Mouse (Mus musculus): Measurements from ENCODE around the gene Fut2. TPM values are rescaled to one million over a fixed set of nuclear protein-coding genes. Genes with fewer than 3 reads are reported as not detected.

The Fut2 gene
- polyA plus RNA-seq, 1 experiment = 1.3 TPM

GRCm38 (mm10) chr7:45634946-45635681 is 31.1 kb downstream of the Fut2 start:
- DNase-seq = no peak
- Histone ChIP-seq H3K27me3 (ENCODE audit: control insufficient read depth, insufficient read depth, low read length) (no peaks in the 10 kb centered on the region), H3K4me3 (ENCODE audit: control insufficient read depth, insufficient read depth, low read length) (no peak overlapping the region), H3K27ac (ENCODE audit: control insufficient read depth, insufficient read depth, low read length) (no peak overlapping the region), H3K36me3 (ENCODE audit: control insufficient read depth, insufficient read depth, low read length) (no peaks in the 10 kb centered on the region), H3K4me1 (replicated peaks; ENCODE audit: control insufficient read depth, insufficient read depth, low read length) (no peaks in the 10 kb centered on the region; the same call in 1 of the 2 replicates)
- WGBS = 67% methylated on average over 11 of the region's 11 CpGs
- TF ChIP-seq POLR2A (IDR thresholded peaks at IDR 0.05; ENCODE audit: control insufficient read depth, extremely low read depth, insufficient read depth, low read length, poor library complexity) (no peak), CTCF (IDR thresholded peaks at IDR 0.05; ENCODE audit: borderline replicate concordance, control insufficient read depth, extremely low read depth, insufficient read depth, low read length, poor library complexity) (no peak)

- DNase-seq = no peak
- Histone ChIP-seq H3K4me1 (replicated peaks; ENCODE audit: control insufficient read depth, insufficient read depth, low read length) (peaks cover 4% of the 10 kb centered on the region), H3K27me3 (ENCODE audit: control insufficient read depth, insufficient read depth, low read length) (no peaks in the 10 kb centered on the region), H3K36me3 (ENCODE audit: control insufficient read depth, insufficient read depth, low read length) (no peaks in the 10 kb centered on the region), H3K27ac (ENCODE audit: control insufficient read depth, insufficient read depth, low read length) (no peak overlapping the region), H3K4me3 (ENCODE audit: control insufficient read depth, insufficient read depth, low read length) (no peak overlapping the region)
- TF ChIP-seq POLR2A (IDR thresholded peaks at IDR 0.05; ENCODE audit: control insufficient read depth, extremely low read depth, insufficient read depth, low read length, poor library complexity) (no peak), CTCF (IDR thresholded peaks at IDR 0.05; ENCODE audit: borderline replicate concordance, control insufficient read depth, extremely low read depth, insufficient read depth, low read length, poor library complexity) (no peak)
- WGBS = 78% methylated on average over 35 of the region's 35 CpGs
Measured at GRCm38 (mm10) chr7:45632499-45632898, 33.7 kb downstream of the Fut2 start.

- Histone ChIP-seq H3K4me1 (replicated peaks; ENCODE audit: control insufficient read depth, insufficient read depth, low read length) (peaks cover 4% of the 10 kb centered on the region; the same call in 1 of the 2 replicates), H3K36me3 (ENCODE audit: control insufficient read depth, insufficient read depth, low read length) (no peaks in the 10 kb centered on the region), H3K27me3 (ENCODE audit: control insufficient read depth, insufficient read depth, low read length) (no peaks in the 10 kb centered on the region), H3K4me3 (ENCODE audit: control insufficient read depth, insufficient read depth, low read length) (no peak overlapping the region), H3K27ac (ENCODE audit: control insufficient read depth, insufficient read depth, low read length) (no peak overlapping the region)
- WGBS = 94% methylated on average over 23 of the region's 23 CpGs
- DNase-seq = no peak
- TF ChIP-seq POLR2A (IDR thresholded peaks at IDR 0.05; ENCODE audit: control insufficient read depth, extremely low read depth, insufficient read depth, low read length, poor library complexity) = no peak
- no peak for TF ChIP-seq CTCF (IDR thresholded peaks at IDR 0.05; ENCODE audit: borderline replicate concordance, control insufficient read depth, extremely low read depth, insufficient read depth, low read length, poor library complexity)
Measured at GRCm38 (mm10) chr7:45630064-45630907, 35.9 kb downstream of the Fut2 start.

GRCm38 (mm10) chr7:45628364-45629294 is 37.6 kb downstream of the Fut2 start:
- H3K4me3 ChIP-seq (ENCODE audit: control insufficient read depth, insufficient read depth, low read length) = peak overlapping the region; percentile 41
- no peak overlapping the region for H3K27ac ChIP-seq (ENCODE audit: control insufficient read depth, insufficient read depth, low read length)
- no peaks in the 10 kb centered on the region for H3K27me3 ChIP-seq (ENCODE audit: control insufficient read depth, insufficient read depth, low read length)
- peaks cover 4% of the 10 kb centered on the region; the same call in 1 of the 2 replicates for H3K4me1 ChIP-seq (replicated peaks; ENCODE audit: control insufficient read depth, insufficient read depth, low read length)
- H3K36me3 ChIP-seq (ENCODE audit: control insufficient read depth, insufficient read depth, low read length) = no peaks in the 10 kb centered on the region
- DNase-seq = peak; percentile 88
- 2% methylated on average over 105 of the region's 105 CpGs for WGBS
- TF ChIP-seq CTCF (IDR thresholded peaks at IDR 0.05; ENCODE audit: borderline replicate concordance, control insufficient read depth, extremely low read depth, insufficient read depth, low read length, poor library complexity) = peak; percentile 99
- TF ChIP-seq POLR2A (IDR thresholded peaks at IDR 0.05; ENCODE audit: control insufficient read depth, extremely low read depth, insufficient read depth, low read length, poor library complexity) = 0 out of 2 replicates have a peak, but pooled peaks have one; percentile 28

- TF ChIP-seq POLR2A (IDR thresholded peaks at IDR 0.05; ENCODE audit: control insufficient read depth, extremely low read depth, insufficient read depth, low read length, poor library complexity) (no peak), CTCF (IDR thresholded peaks at IDR 0.05; ENCODE audit: borderline replicate concordance, control insufficient read depth, extremely low read depth, insufficient read depth, low read length, poor library complexity) (no peak)
- Histone ChIP-seq H3K27ac (ENCODE audit: control insufficient read depth, insufficient read depth, low read length) (no peak within 1 kb of the TSS), H3K36me3 (ENCODE audit: control insufficient read depth, insufficient read depth, low read length) (no peaks in the 10 kb centered on the region), H3K4me3 (ENCODE audit: control insufficient read depth, insufficient read depth, low read length) (peak within 1 kb of the TSS; percentile 41), H3K27me3 (ENCODE audit: control insufficient read depth, insufficient read depth, low read length) (no peaks in the 10 kb centered on the region), H3K4me1 (replicated peaks; ENCODE audit: control insufficient read depth, insufficient read depth, low read length) (peaks cover 4% of the 10 kb centered on the region; the same call in 1 of the 2 replicates)
- WGBS = 74% methylated on average over 9 of the region's 9 CpGs
- no peak for DNase-seq
Measured at GRCm38 (mm10) chr7:45627261-45627660, 38.9 kb downstream of the Fut2 start, which contains the start of gene Rasip1. Gene Rasip1, plus strand, starts transcription at chr7:45627488.

Data from thymus, adult 2 months (tissue).